Mouse (Mus musculus): ENCODE data around the gene Kif5c. TPM values are rescaled to one million over a fixed set of nuclear protein-coding genes. Genes with fewer than 3 reads are reported as not detected.

The Kif5c gene
- polyA plus RNA-seq (2012; rRNA removed) = 7.2 and 9.1 TPM in 2 replicates

DNA sequence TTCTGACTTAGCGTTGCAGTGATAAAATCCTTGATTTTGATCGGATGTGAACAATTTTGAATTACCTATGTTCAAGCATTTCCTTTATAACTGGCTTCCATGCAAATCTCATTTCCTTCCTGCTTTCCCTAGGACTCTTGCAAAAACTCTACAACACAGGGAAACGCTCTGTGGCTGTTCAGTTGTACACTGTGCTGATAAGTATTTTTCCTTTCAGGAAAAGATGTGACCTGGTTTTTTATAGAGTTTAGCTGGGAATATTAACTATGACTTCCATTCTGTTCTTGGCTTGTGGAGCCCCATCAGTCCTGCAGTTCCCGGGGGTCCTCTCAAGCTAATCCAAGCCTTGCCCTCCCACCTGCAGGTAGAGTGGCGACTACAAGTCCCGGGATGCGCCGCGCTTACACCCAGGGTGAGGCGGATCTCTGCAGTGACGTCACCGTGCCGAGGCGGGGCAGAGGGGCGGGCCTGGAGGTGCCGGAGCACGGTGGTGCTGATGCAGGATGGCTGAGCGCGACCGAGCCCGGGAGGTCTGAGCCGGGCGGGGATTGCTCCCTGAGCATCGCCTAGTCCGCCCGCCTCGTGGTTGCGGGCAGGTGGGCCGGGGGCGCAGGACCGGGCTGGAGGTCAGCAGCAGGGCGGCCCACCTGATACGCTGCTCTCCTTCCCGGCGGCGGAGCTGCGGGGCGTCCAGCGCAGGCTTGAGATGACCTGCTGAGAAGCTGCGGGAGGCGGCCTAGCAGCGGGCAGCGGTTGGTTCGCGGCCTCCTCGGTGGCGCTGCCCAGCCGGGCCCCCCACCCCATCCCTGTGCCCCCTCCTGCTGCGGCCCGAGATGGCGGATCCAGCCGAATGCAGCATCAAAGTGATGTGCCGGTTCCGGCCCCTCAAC lies at the start of gene Kif5c:
TSS of gene Kif5c (plus strand) at position 470 of the 890 bp plus-strand sequence.

DNA sequence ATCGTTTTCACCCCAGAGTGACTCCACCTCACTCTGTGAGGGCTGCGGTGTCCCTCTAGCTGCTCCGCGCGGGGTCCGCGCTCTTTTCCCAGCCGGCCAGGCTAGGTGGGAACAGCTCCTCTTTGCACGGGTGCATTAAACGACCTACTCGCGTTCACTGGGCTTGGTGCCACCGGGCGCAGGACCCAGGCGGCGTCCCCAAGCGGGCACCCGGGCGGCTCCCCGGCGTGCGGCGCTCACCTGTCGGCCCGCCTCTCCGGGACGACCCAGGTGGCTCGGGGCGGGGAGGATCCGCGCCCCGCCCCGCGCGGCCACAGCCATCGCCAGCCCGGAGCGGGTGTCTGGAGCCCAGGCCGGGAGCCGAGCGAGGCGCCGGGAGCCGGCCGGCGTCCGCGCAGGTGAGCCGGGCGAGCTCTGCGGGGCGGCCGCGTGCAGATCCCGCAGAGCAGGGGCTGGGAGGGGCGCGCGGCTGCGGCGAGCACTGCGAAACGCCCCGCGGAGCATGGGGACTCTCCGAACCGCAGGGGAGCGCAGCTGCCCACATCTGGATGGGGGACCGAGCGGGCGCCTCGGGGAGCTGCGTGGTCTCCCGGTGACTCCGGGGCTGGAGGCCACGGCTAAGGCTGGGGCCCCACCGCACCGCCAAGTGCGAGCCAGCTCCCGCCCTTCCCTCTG lies 168.4 kb downstream of the Kif5c start, which contains the start of gene Lypd6b:
TSS of gene Lypd6b (plus strand) at position 313 of the 675 bp plus-strand sequence.

Other genes with a start within 250 kb of the Kif5c start
- gene Epc2, start 167.8 kb upstream of the Kif5c start, polyA plus RNA-seq (2012; rRNA removed) = 5.1 and 7.0 TPM in 2 replicates
- 1.6 and 2.4 TPM in 2 replicates for gene Lypd6b, start 168.4 kb downstream of the Kif5c start, polyA plus RNA-seq (2012; rRNA removed)

All from ovary, adult 2 months (tissue).